Mouse (Mus musculus) liver, adult 2 months (tissue): Measurements from ENCODE around the gene Erich6b. TPM values are rescaled to one million over a fixed set of nuclear protein-coding genes. Genes with fewer than 3 reads are reported as not detected.

ENCODE experiments used
- DNase-seq: peaks from one replicate; pipeline ENCODE4 v3.0.0-alpha.2; 2011; ENCODE audit warnings: low read depth, low spot score; ENCODE audit errors: extremely low read depth
- H3K27ac ChIP-seq: fragments of 200-500 bp; replicated peaks from 2 replicates; pipeline ENCODE4 v1.5.1; 2012; ENCODE audit warnings: low read depth, mild to moderate bottlenecking, control low read depth, inconsistent platforms, low read length; ENCODE audit not compliant: insufficient read depth
- H3K27me3 ChIP-seq: fragments of 200-500 bp; 2 replicates; pipeline ENCODE4 v1.6.1; 2012; ENCODE audit warnings: mild to moderate bottlenecking, moderate library complexity, low read length, inconsistent platforms; ENCODE audit not compliant: control insufficient read depth, insufficient read depth
- H3K36me3 ChIP-seq: fragments of 200-500 bp; 2 replicates; pipeline ENCODE4 v1.6.1; 2012; ENCODE audit warnings: low read length, inconsistent platforms; ENCODE audit not compliant: control insufficient read depth, insufficient read depth
- H3K4me1 ChIP-seq: fragments of 200-500 bp; 2 replicates; pipeline ENCODE4 v1.6.1; 2011; ENCODE audit warnings: low read length; ENCODE audit not compliant: control insufficient read depth, insufficient read depth
- H3K4me3 ChIP-seq: fragments of 200-500 bp; 2 replicates; pipeline ENCODE4 v1.5.1; 2011; ENCODE audit warnings: low read depth, mild to moderate bottlenecking, control low read depth, low read length, moderate library complexity; ENCODE audit not compliant: insufficient read depth
- H3K79me2 ChIP-seq: fragments of 200-500 bp; 2 replicates; pipeline ENCODE4 v1.6.1; 2012; ENCODE audit warnings: inconsistent platforms, mild to moderate bottlenecking, low read length, moderate library complexity; ENCODE audit not compliant: control insufficient read depth, insufficient read depth
- H3K9ac ChIP-seq: fragments of 200-500 bp; 2 replicates; pipeline ENCODE4 v1.6.1; 2012; ENCODE audit warnings: low read depth, mild to moderate bottlenecking, control low read depth, inconsistent platforms, low read length
- CTCF ChIP-seq: fragments of 200-500 bp; IDR thresholded peaks from 2 replicates; pipeline ENCODE4 v1.5.1; 2011; ENCODE audit warnings: low read depth, low read length, control low read depth
- POLR2A ChIP-seq: fragments of 200-500 bp; IDR thresholded peaks from 2 replicates; pipeline ENCODE4 v1.6.1; 2011; ENCODE audit warnings: low read length, control low read depth; ENCODE audit not compliant: insufficient read depth; ENCODE audit errors: extremely low read depth
- WGBS: fragments of 180-500 bp; shearing (Covaris S2); methylation state at CpG from one replicate; pipeline ENCODE4 v1.1.7; 2018; 5-methylcytosine and 5-hydroxymethylcytosine counted together
- polyA plus RNA-seq: library from polyadenylated mRNA; depleted of rRNA; stranded (reverse); fragments of >200 nt; gene quantifications from 2 replicates; pipeline ENCODE4 v1.2.3, GENCODE M21; 2012
- total RNA-seq: library from RNA; depleted of rRNA; stranded (reverse); fragments of >200 nt; gene quantifications from 2 replicates; pipeline ENCODE4 v1.2.3, GENCODE M21; 2014

The Erich6b gene
- total and polyA plus RNA-seq, 2 experiments, result not detected

- TF ChIP-seq POLR2A (no peak), CTCF (no peak)
- H3K36me3 ChIP-seq, result no peaks in the 10 kb centered on the region
- H3K9ac ChIP-seq, result no peak overlapping the region
- no peak overlapping the region for H3K4me3 ChIP-seq
- H3K79me2 ChIP-seq, result no peaks in the 10 kb centered on the region
- WGBS, result 65% methylated on average over 20 of the region's 20 CpGs
- H3K27me3 ChIP-seq, result no peaks in the 10 kb centered on the region
- no peak overlapping the region for H3K27ac ChIP-seq
- no peak for DNase-seq
- H3K4me1 ChIP-seq, result no peaks in the 10 kb centered on the region
These were observed 5.1 kb downstream of the Erich6b start for GRCm38 (mm10) chr14:75646968-75647829.

- Histone ChIP-seq H3K79me2 (no peaks in the 10 kb centered on the region), H3K4me3 (no peak overlapping the region), H3K27ac (no peak overlapping the region), H3K27me3 (no peaks in the 10 kb centered on the region), H3K9ac (no peak overlapping the region), H3K4me1 (no peaks in the 10 kb centered on the region), H3K36me3 (no peaks in the 10 kb centered on the region)
- 90% methylated on average over 6 of the region's 6 CpGs for WGBS
- no peak for DNase-seq
- no peak for TF ChIP-seq CTCF
- no peak for TF ChIP-seq POLR2A
These were observed 18.9 kb downstream of the Erich6b start for GRCm38 (mm10) chr14:75660936-75661335.

GRCm38 (mm10) chr14:75661548-75661947 lies 19.5 kb downstream of the Erich6b start:
- Histone ChIP-seq H3K4me1 (no peaks in the 10 kb centered on the region), H3K4me3 (no peak overlapping the region), H3K79me2 (no peaks in the 10 kb centered on the region), H3K27me3 (no peaks in the 10 kb centered on the region), H3K36me3 (no peaks in the 10 kb centered on the region), H3K27ac (no peak overlapping the region), H3K9ac (no peak overlapping the region)
- TF ChIP-seq POLR2A (no peak), CTCF (no peak)
- no peak for DNase-seq
- 87% methylated on average over 8 of the region's 8 CpGs for WGBS

GRCm38 (mm10) chr14:75665430-75666180 lies 23.5 kb downstream of the Erich6b start:
- DNase-seq, result no peak
- WGBS, result 89% methylated on average over 2 of the region's 2 CpGs
- Histone ChIP-seq H3K27ac (no peak overlapping the region), H3K79me2 (no peaks in the 10 kb centered on the region), H3K4me1 (no peaks in the 10 kb centered on the region), H3K9ac (no peak overlapping the region), H3K36me3 (no peaks in the 10 kb centered on the region), H3K4me3 (no peak overlapping the region), H3K27me3 (no peaks in the 10 kb centered on the region)
- no peak for TF ChIP-seq POLR2A

GRCm38 (mm10) chr14:75669085-75669645 lies 27.1 kb downstream of the Erich6b start:
- no peaks in the 10 kb centered on the region for H3K4me1 ChIP-seq
- H3K79me2 ChIP-seq, result no peaks in the 10 kb centered on the region
- no peak overlapping the region for H3K27ac ChIP-seq
- WGBS, result 62% methylated on average over 1 of the region's 1 CpGs
- H3K9ac ChIP-seq, result no peak overlapping the region
- no peak for DNase-seq
- H3K4me3 ChIP-seq, result no peak overlapping the region
- no peaks in the 10 kb centered on the region for H3K36me3 ChIP-seq
- TF ChIP-seq CTCF (no peak), POLR2A (no peak)
- no peaks in the 10 kb centered on the region for H3K27me3 ChIP-seq
